Mouse (Mus musculus): ENCODE results near the gene Gm20820. TPM values are rescaled to one million over a fixed set of nuclear protein-coding genes. Genes with fewer than 3 reads are reported as not detected.
"Not testable (repeated sequence)": the region's sequence is repeated elsewhere in the genome, so short reads cannot be mapped to it uniquely, and the experiment has no call there.

Gene Gm20820
- polyA plus RNA-seq (2014; fragmentation: Nextera tagmentation; extraction: Ambion mirVana) = not detected in 2 replicates

DNA sequence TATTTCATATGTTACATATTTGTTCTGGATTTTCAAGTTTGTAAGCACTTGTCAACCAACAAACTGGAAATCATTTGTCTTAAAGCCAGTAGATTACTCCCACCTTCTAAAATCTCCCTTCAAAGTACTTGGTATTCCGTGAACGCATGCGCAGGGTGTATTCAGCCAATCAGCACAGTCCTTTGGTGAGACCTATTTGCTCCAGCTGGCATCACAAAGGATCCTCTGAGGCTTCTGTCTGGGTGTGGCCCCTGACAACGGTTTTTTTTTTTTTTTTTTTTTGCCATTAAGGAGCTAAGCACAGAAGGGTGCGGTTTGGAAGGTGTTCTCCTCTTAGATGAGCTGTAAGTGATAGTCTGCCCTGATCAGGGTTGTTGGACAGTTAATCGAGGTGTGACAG, at the start of gene Gm20820:
Gene Gm20820, plus strand, starts transcription at position 301 of the 400 bp plus-strand sequence.
- H3K27me3 ChIP-seq (ENCODE audit: control insufficient read depth, insufficient read depth, low read length); H3K4me2 ChIP-seq (ENCODE audit: low read depth, low read length); H3K9me3 ChIP-seq (ENCODE audit: control insufficient read depth, low read length); H3K27ac ChIP-seq (ENCODE audit: low read depth, low read length); H3K4me1 ChIP-seq (ENCODE audit: control insufficient read depth, insufficient read depth, low read length); H3K9ac ChIP-seq (replicated peaks; ENCODE audit: low read depth, low read length); H3K36me3 ChIP-seq (ENCODE audit: control insufficient read depth, insufficient read depth, low read length); ATAC-seq (ENCODE audit: low read depth); H3K4me3 ChIP-seq (ENCODE audit: low read depth, low read length): not testable (repeated sequence)
- no CpG with 5 or more reads among the region's 6 CpGs for whole genome bisulfite sequencing
